8 mouse cellular contexts compared by ENCODE assay signal in the genomic region with DNA sequence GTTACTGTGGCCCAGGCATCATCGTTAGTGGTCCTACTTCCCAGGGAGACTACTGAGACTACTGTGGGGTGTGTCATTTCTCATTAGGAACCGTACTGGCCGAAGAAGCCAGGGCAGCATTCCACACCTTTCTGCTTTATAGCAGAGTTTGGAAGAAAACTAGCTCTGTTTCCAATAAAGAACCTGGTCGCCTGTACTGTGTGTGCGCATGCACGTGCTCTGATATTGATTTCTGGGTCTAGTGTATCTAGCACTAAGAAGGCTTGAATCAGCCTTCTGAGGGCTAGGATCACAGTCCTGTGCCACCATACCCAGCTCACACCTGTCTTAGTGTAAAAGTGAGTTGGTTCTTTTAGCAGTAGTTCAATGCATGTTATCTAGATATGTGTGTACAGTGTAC. TPM values are rescaled to one million over a fixed set of nuclear protein-coding genes. Genes with fewer than 3 reads are reported as not detected.
DNase-seq lines count a peak whose midpoint lies in the region; ATAC-seq lines count a peak whose summit lies in the region.

No protein-coding gene starts in this region.

- DNase-seq in heart, postnatal 10 days = no peak
- DNase-seq in hindbrain, embryonic 14.5 days (ENCODE audit: low spot score) = no peak
- DNase-seq in spleen, adult 18-20 months = no peak
- DNase-seq in thymus, postnatal 0 days (ENCODE audit: low spot score) = no peak
- DNase-seq in adrenal gland, postnatal 36 days = no peak

- peak overlapping the region; percentile 67 to 77; a peak in 3 of 4 replicates for H3K4me3 ChIP-seq in heart, embryonic 14.5 days (ENCODE audit: control insufficient read depth in 1 of 2, insufficient read depth in 1 of 2, low read depth in 1 of 2, low read length in 2 of 2)
- peak overlapping the region; percentile 89 for H3K4me3 ChIP-seq in brown adipose tissue, adult 24 weeks (ENCODE audit: insufficient read depth, low read depth, low read length)
- peak overlapping the region; percentile 96 for H3K4me3 ChIP-seq in hindbrain, embryonic 14.5 days (replicated peaks; ENCODE audit: low read length)
- H3K4me3 ChIP-seq in midbrain, embryonic 13.5 days (replicated peaks) = peak overlapping the region; percentile 98

- peaks cover 4 to 15% of the 10 kb centered on the region in 2 experiments for H3K4me1 ChIP-seq in heart, embryonic 14.5 days (ENCODE audit: control insufficient read depth in 2 of 2, insufficient read depth in 2 of 2, low read length in 2 of 2)
- H3K4me1 ChIP-seq in brown adipose tissue, adult 24 weeks (ENCODE audit: control insufficient read depth, insufficient read depth, insufficient read length, low read length) = peaks cover 3% of the 10 kb centered on the region; the same call in 1 of the 2 replicates
- H3K4me1 ChIP-seq in hindbrain, embryonic 14.5 days (replicated peaks; ENCODE audit: control insufficient read depth, insufficient read depth, low read length) = peaks cover 20% of the 10 kb centered on the region
- H3K4me1 ChIP-seq in midbrain, embryonic 13.5 days (replicated peaks) = peaks cover 27% of the 10 kb centered on the region

- intact Hi-C loops in heart, postnatal 10 days (cut with DNase I) = loop anchor here (10.0 kb wide), 1 partner anchor 134 kb away; the partner anchor contains the start of genes Abca2 and Fut7

- H3K9ac ChIP-seq in heart, embryonic 14.5 days (ENCODE audit: low read length) = peak overlapping the region; percentile 91
- H3K9ac ChIP-seq in hindbrain, embryonic 14.5 days = peak overlapping the region; percentile 99
- peak overlapping the region; percentile 97 for H3K9ac ChIP-seq in midbrain, embryonic 13.5 days (replicated peaks)

- H3K27ac ChIP-seq in heart, embryonic 14.5 days (replicated peaks in 1 of 2; ENCODE audit: control insufficient read depth in 1 of 2, insufficient read depth in 1 of 2, low read depth in 2 of 2, low read length in 2 of 2) = no peak overlapping the region
- H3K27ac ChIP-seq in brown adipose tissue, adult 24 weeks (replicated peaks; ENCODE audit: low read depth, low read length) = no peak overlapping the region
- no peak overlapping the region for H3K27ac ChIP-seq in hindbrain, embryonic 14.5 days
- no peak overlapping the region for H3K27ac ChIP-seq in midbrain, embryonic 13.5 days

- no peaks in the 10 kb centered on the region for H3K27me3 ChIP-seq in heart, embryonic 14.5 days (ENCODE audit: control insufficient read depth, insufficient read depth, low read length)
- H3K27me3 ChIP-seq in hindbrain, embryonic 14.5 days (ENCODE audit: control insufficient read depth, insufficient read depth, low read length) = no peaks in the 10 kb centered on the region
- no peaks in the 10 kb centered on the region for H3K27me3 ChIP-seq in midbrain, embryonic 13.5 days

- H3K4me2 ChIP-seq in heart, embryonic 14.5 days (ENCODE audit: low read length) = peak overlapping the region; percentile 96
- peak overlapping the region; percentile 98 for H3K4me2 ChIP-seq in hindbrain, embryonic 14.5 days (replicated peaks)
- peak overlapping the region; percentile 96 for H3K4me2 ChIP-seq in midbrain, embryonic 13.5 days (replicated peaks)

- ATAC-seq in heart, embryonic 14.5 days (ENCODE audit: insufficient number of reproducible peaks, insufficient read depth, low FRiP score, low read depth) = no peak
- ATAC-seq in hindbrain, embryonic 14.5 days (ENCODE audit: low FRiP score) = no peak
- no peak for ATAC-seq in midbrain, embryonic 13.5 days

- no peaks in the 10 kb centered on the region for H3K9me3 ChIP-seq in heart, embryonic 14.5 days (ENCODE audit: control insufficient read depth, low read length)
- no peaks in the 10 kb centered on the region for H3K9me3 ChIP-seq in hindbrain, embryonic 14.5 days (ENCODE audit: control insufficient read depth, low read length)
- H3K9me3 ChIP-seq in midbrain, embryonic 13.5 days = no peaks in the 10 kb centered on the region

- peaks cover 47% of the 10 kb centered on the region for H3K36me3 ChIP-seq in heart, embryonic 14.5 days (ENCODE audit: control insufficient read depth, insufficient read depth, low read length)
- H3K36me3 ChIP-seq in hindbrain, embryonic 14.5 days (replicated peaks; ENCODE audit: control insufficient read depth, insufficient read depth) = peaks cover 39% of the 10 kb centered on the region
- peaks cover 38% of the 10 kb centered on the region for H3K36me3 ChIP-seq in midbrain, embryonic 13.5 days

- WGBS in heart, embryonic 14.5 days = 79% methylated on average over 6 of the region's 6 CpGs
- WGBS in hindbrain, embryonic 14.5 days = 76% methylated on average over 6 of the region's 6 CpGs
- 78% methylated on average over 6 of the region's 6 CpGs for WGBS in midbrain, embryonic 13.5 days

RNA-seq across cellular contexts. Expression of gene Edf1, which starts 1.1 kb away (rescaled TPM):
- 279 and 319 TPM in 2 replicates for polyA plus RNA-seq in heart, embryonic 14.5 days (2014; fragmentation: Nextera tagmentation; extraction: Ambion mirVana)
- total RNA-seq in heart, postnatal 10 days (2021) = 100 to 1,000 TPM; 188 to 189 TPM
- polyA plus RNA-seq in brown adipose tissue, adult 24 weeks (2012; ENCODE audit: insufficient read depth, insufficient read length, missing spikeins) = 398 and 454 TPM in 2 replicates
- polyA plus RNA-seq in hindbrain, embryonic 14.5 days (2014; fragmentation: Nextera tagmentation; extraction: Ambion mirVana) = 353 and 366 TPM in 2 replicates
- polyA plus RNA-seq in midbrain, embryonic 13.5 days (2015; fragmentation: Nextera tagmentation; extraction: Ambion mirVana) = 387 and 406 TPM in 2 replicates
- polyA plus RNA-seq in thymus, postnatal 0 days (2015; fragmentation: Nextera tagmentation; extraction: Ambion mirVana) = 466 and 515 TPM in 2 replicates
- total RNA-seq in adrenal gland, postnatal 36 days (2021) = 100 to 1,000 TPM; 276 to 288 TPM

RNA-seq across cellular contexts. Expression of gene Traf2, which starts 12.0 kb away (rescaled TPM):
- 19.1 and 19.8 TPM in 2 replicates for polyA plus RNA-seq in heart, embryonic 14.5 days (2014; fragmentation: Nextera tagmentation; extraction: Ambion mirVana)
- 10 to 100 TPM; 16.1 to 18.3 TPM for total RNA-seq in heart, postnatal 10 days (2021)
- polyA plus RNA-seq in brown adipose tissue, adult 24 weeks (2012; ENCODE audit: insufficient read depth, insufficient read length, missing spikeins) = 7.0 and 12.9 TPM in 2 replicates
- polyA plus RNA-seq in hindbrain, embryonic 14.5 days (2014; fragmentation: Nextera tagmentation; extraction: Ambion mirVana) = 15.6 and 16.3 TPM in 2 replicates
- polyA plus RNA-seq in midbrain, embryonic 13.5 days (2015; fragmentation: Nextera tagmentation; extraction: Ambion mirVana) = 22.9 and 24.1 TPM in 2 replicates
- polyA plus RNA-seq in thymus, postnatal 0 days (2015; fragmentation: Nextera tagmentation; extraction: Ambion mirVana) = 58.1 and 59.1 TPM in 2 replicates
- 10 to 100 TPM; 22.3 to 26.2 TPM for total RNA-seq in adrenal gland, postnatal 36 days (2021)

RNA-seq across cellular contexts. Expression of gene Mamdc4, which starts 15.9 kb away (rescaled TPM):
- polyA plus RNA-seq in heart, embryonic 14.5 days (2014; fragmentation: Nextera tagmentation; extraction: Ambion mirVana) = 1.4 and 1.9 TPM in 2 replicates
- 1 to 10 TPM; 1.8 to 2.2 TPM for total RNA-seq in heart, postnatal 10 days (2021)
- 0.36 and 0.54 TPM in 2 replicates for polyA plus RNA-seq in brown adipose tissue, adult 24 weeks (2012; ENCODE audit: insufficient read depth, insufficient read length, missing spikeins)
- 1.3 and 1.7 TPM in 2 replicates for polyA plus RNA-seq in hindbrain, embryonic 14.5 days (2014; fragmentation: Nextera tagmentation; extraction: Ambion mirVana)
- 3.2 and 6.8 TPM in 2 replicates for polyA plus RNA-seq in midbrain, embryonic 13.5 days (2015; fragmentation: Nextera tagmentation; extraction: Ambion mirVana)
- polyA plus RNA-seq in thymus, postnatal 0 days (2015; fragmentation: Nextera tagmentation; extraction: Ambion mirVana) = 0.53 and 1.0 TPM in 2 replicates
- 1 to 10 TPM; 1.5 to 3.1 TPM for total RNA-seq in adrenal gland, postnatal 36 days (2021)

RNA-seq across cellular contexts. Expression of gene Phpt1, which starts 16.2 kb away (rescaled TPM):
- polyA plus RNA-seq in heart, embryonic 14.5 days (2014; fragmentation: Nextera tagmentation; extraction: Ambion mirVana) = 240 and 250 TPM in 2 replicates
- total RNA-seq in heart, postnatal 10 days (2021) = 100 to 1,000 TPM in 1 of 2 experiments, 10 to 100 TPM in 1; 93.8 to 101 TPM
- polyA plus RNA-seq in brown adipose tissue, adult 24 weeks (2012; ENCODE audit: insufficient read depth, insufficient read length, missing spikeins) = 70.7 and 86.8 TPM in 2 replicates
- polyA plus RNA-seq in hindbrain, embryonic 14.5 days (2014; fragmentation: Nextera tagmentation; extraction: Ambion mirVana) = 171 and 187 TPM in 2 replicates
- 190 and 193 TPM in 2 replicates for polyA plus RNA-seq in midbrain, embryonic 13.5 days (2015; fragmentation: Nextera tagmentation; extraction: Ambion mirVana)
- polyA plus RNA-seq in thymus, postnatal 0 days (2015; fragmentation: Nextera tagmentation; extraction: Ambion mirVana) = 184 and 191 TPM in 2 replicates
- 10 to 100 TPM; 54.3 to 64.6 TPM for total RNA-seq in adrenal gland, postnatal 36 days (2021)

RNA-seq across cellular contexts. Expression of gene Ajm1, which starts 22.8 kb away (rescaled TPM):
- polyA plus RNA-seq in heart, embryonic 14.5 days (2014; fragmentation: Nextera tagmentation; extraction: Ambion mirVana) = not detected in 2 replicates
- under 1 TPM; 0.10 to 0.12 TPM for total RNA-seq in heart, postnatal 10 days (2021)
- polyA plus RNA-seq in brown adipose tissue, adult 24 weeks (2012; ENCODE audit: insufficient read depth, insufficient read length, missing spikeins) = 0.44 TPM in 1 of 2 replicates, not detected in the other
- polyA plus RNA-seq in hindbrain, embryonic 14.5 days (2014; fragmentation: Nextera tagmentation; extraction: Ambion mirVana) = 10.8 and 12.7 TPM in 2 replicates
- polyA plus RNA-seq in midbrain, embryonic 13.5 days (2015; fragmentation: Nextera tagmentation; extraction: Ambion mirVana) = 3.5 and 5.7 TPM in 2 replicates
- polyA plus RNA-seq in thymus, postnatal 0 days (2015; fragmentation: Nextera tagmentation; extraction: Ambion mirVana) = 0.04 and 0.49 TPM in 2 replicates
- 1 to 10 TPM in 1 of 2 experiments, under 1 TPM in 1; 0.73 to 1.3 TPM for total RNA-seq in adrenal gland, postnatal 36 days (2021)
